Mouse (Mus musculus) yolk sac, embryonic 10.5 days (tissue): ENCODE results near the gene Dock9.

Experiments
- DNase-seq: peaks from one replicate; pipeline ENCODE4 v3.0.0-alpha.2; 2017; ENCODE audit warnings: low spot score

Gene Dock9

DNA sequence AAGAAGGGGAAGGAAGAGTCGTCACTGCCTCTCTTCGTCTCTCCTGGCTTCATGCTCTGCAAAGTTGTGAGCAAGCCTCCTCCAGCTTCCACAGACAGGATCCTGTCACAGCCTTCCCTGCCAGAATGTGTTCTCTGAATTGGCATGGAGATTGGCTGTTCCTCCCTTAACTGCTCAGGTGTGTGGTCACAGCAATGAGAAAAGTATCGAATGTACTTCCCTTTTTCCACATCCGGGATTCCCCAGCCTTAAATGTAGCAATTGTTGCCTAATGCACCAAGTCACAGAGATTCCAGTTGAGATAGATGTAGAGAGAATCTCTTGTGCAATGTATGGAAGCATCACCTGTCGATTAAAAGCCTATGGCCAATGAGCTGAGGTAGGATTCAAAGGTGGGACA is 280.8 kb downstream of the Dock9 start:
- DNase-seq, result no peak

DNA sequence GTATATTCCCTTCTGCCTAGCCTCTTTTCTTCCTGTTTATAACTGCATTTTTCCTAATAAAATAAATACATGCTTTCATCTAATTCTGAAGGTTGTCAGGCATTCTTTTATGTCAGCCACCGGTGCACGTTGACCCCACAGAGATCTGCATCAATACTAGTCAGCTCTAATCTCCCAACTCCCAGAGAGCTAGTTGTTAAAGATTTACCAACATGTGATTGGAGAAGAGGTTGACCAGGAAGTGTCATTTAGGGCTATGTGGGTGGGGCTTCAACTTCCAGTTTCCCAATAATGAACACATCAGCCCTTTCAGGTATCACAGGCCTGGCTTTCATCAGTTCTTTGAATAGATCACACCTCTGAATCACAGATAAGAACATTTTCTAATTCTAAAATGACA is 288.7 kb downstream of the Dock9 start:
- DNase-seq, result peak; percentile 22

DNA sequence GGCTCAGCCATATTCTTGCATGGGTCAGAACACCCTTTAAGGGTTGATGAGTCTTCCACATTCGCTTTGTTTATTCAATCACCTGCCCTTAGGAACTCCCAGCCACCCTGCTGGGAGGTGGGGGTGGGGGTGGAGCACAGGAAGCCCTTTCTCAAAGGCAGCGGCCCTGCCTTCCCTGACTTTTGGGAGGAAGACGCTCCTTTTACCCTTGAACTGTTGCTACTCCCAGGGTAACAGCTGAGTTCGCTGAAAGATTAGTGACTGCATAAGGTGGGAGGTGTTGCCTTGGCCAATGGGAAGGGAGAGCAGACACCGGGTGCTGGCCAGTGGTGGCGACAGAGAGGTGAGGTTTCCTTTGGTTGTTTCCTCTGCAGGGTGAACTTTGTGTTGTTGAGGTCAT is 291.3 kb downstream of the Dock9 start:
- DNase-seq, result peak; percentile 80

DNA sequence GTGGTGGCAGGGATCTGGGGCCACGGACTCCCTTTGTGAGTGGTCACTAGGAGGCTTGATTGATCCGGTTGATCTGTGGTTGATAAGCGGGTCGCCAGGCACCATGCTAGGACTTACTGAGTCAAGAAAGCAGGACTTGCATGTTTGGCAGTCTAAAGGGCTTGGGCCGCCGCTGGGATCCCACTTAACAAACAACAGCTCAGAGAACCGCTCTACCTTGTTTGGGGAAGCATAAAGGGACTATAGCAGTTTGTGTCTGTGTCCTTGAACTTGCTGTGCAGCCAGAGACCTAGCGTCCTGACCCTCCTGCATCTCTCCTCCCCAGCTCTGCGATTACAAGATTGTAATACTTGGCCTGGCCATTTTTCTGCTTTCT is 292.2 kb downstream of the Dock9 start:
- DNase-seq, result peak; percentile 28

DNA sequence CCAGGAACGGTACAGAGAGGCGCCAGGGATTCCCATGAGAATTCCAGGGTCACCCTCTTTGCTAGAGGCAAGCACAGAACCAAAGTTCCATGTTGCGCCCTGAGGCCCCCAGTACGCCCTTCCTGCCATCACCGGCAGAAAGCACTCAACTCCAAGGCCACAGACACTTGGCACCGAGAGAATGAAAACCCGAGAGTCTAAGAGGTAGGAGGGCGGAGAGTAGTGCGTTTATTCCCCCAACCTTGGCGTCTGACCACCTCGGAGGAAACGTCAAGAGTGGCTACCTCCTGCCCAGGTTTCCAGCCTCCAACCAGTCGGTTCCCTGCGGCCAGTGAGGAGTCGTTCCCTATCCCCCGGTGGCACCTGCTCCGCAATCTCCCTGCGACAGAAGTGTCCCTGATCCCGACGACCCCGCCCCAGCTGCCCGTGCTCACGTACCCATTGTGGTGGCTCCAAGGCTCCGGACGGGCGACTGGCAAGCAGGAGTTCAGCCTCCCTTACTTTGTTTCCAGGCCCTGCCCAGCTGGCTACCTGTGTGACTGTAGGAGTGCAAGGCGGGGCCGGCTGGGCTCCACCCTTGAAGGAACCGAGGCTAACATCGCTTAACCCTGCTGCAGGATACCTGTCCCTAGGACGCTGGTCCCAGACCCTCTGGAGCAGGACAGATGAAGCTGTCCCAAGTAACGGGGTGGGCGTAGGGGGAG is 292.7 kb downstream of the Dock9 start, which contains the start of gene Slc15a1:
TSS of gene Slc15a1 (minus strand) at position 472 of the 704 bp plus-strand sequence.
- DNase-seq, result peak; percentile 26

DNA sequence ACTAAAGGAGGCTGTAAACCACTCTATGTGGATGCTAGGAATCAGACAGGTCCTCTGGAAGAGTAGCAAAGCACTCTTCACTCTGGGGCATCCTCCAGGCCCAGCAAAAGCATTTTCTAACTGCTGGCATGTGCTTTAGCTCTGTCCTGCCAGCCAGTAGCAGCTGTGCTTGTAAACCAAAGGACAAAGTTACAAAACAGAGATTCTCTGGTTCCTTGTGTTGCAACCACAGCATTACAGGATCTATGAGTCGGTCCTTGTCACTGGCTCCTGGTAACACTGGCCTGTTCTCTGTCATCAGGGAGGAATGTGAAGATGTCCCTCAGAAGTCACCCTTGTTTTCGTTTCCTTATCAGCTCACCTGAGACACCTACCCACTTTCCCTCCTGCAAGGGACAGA is 297.1 kb downstream of the Dock9 start:
- peak; percentile 59 for DNase-seq

DNA sequence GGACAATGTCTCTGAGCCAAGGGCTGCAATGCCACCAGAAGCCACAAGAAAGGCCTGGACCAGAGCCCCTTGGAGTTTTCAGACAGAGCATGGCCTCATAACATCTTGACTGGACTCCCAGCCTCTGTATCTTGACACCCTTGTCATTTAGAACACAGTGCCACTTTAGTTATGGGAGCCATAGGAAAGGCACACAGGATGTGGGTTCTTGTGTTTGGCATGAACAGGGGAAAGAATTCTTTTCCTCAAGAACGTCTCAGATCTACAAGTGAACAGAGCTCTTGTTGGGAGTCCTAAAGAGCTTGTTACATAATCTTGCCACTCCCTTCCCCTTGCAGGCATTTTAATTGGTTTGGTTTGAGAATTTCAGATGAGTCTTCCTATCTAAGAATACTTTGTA is 297.9 kb downstream of the Dock9 start:
- no peak for DNase-seq

DNA sequence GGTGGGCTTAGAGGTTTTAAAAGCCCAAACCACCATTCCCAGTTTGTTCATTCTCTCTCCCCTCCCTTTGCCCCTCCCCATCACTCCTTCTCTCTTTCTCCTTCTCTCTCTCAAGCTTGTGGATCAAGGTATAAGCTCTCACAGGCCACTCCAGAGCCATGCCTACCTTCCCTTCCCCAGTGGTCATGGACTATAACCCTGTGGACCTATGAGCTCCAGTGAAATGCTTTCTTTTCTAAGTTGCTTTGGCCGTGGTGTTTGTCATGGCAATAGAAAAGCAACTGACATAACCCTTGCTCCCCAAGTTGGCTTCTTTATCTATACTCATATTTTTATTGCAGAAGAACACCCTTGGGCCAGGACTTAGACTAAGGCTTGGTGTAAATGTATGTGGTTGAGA is 299.8 kb downstream of the Dock9 start:
- DNase-seq, result no peak

DNA sequence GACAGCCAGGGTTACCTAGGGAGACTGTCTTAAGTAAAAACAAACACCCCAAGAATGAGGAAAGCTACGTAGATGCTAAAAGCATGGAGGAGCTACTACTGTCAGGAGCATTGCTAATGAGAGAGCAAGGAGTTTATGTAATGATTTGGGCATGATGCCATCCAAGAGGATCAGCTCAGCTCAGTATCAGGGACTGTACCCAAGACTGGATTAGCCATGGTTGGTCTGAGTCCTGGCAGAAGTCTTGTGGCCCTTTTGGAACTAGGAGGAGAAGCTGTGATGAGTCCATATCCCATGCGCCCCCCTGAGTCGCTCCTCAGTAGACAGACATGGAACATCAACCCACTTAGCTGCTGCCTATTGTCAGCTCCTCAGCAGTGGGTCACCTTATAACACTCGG is 301.9 kb downstream of the Dock9 start:
- no peak for DNase-seq

DNA sequence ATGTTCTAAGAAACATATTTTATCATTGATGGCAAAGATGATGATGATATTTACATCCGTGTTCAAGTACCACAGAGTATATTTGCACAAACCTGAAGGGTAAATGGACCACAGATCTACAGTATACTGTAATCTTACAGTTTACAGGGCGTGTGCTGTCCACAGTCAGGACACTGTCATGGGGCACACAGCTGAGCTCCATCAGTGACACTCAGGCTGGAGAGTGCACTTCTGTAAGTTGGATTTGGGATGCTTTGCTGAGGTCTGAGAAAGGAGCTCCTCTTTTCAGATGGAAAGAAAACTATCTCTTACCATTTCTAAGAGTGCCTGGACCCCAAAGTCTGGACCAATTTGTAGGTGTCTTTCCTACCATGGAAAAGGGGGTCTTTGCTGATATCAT is 302.5 kb downstream of the Dock9 start:
- no peak for DNase-seq

DNA sequence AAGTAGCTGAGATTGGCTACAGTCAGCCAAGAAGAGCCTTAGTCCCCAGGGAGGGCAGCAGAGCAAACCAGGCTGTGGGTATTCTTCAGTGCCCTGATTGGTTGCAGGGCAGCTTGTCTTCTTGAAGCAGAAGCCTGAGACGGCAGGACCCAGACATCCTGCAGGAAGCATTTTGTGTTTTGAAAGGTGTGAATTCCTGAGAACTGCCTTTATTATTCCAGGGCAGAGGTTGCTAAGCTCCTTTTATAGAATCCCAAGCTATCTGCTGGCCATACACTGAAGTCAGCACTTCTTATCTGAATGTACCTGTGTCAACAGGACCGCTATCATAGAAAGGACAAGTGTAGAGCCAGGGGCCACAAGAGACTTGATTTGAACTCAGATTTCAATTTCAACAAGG is 303.4 kb downstream of the Dock9 start:
- DNase-seq, result peak; percentile 45

DNA sequence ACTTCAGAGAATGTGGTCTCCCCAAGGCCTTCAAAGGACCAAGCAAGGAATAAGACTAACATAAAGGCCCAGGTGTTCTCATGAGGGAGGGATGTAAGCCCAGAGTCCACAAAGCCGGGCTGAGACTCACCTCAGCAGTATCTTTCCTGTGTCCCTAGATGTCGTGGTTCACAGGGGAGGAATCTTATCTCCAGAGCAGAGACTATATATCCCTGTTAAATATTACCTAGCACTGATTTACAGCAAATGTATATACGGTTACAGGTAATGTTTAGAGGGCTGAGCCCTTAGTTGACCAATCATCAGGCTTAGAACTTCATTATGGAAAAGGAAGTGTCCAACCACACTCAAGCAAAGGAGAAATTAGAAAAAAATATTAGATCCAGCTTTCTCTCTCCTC is 303.9 kb downstream of the Dock9 start:
- no peak for DNase-seq

DNA sequence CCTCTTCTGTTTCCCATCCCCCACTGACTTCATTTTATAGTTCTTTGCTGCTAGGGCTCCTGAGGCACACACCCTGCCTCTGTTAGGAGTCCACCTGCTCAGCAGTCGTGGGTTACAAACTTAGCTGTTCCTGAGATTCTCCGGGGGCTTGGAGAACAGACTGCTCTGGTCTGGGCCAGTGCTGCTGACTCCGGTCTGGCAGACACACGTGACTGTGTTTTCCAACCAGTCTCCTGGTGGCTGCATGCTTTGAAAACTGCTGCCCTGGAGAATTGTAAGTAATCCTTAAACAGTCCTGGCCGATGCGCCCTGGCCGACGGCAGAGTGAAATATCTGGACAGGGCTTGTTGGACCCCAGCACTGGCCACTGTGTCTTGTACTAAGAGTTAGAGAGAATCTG is 305.3 kb downstream of the Dock9 start:
- peak; percentile 66 for DNase-seq
